Mouse (Mus musculus): ENCODE results near the gene Tenm2.

DNA sequence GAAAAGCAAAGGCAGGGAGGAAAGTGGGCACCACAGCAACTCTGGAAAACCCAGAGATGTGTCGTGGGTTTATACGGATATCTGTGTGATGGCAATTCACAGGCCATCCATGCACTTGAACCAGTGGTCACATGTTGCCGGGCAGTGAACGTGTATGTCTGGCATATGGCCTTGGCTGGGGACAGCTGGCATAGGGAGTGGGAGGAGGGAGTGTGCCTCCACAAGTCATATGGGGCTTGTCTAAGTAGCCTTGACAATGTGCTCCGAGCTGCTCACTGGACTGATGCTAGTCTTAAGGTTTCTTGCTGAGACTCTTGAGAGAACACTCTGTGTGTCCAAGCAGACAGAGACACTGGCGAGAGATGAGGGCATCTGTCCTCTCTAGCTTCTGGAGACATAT is 743.5 kb downstream of the Tenm2 start:
- TF ChIP-seq POLR2A (IDR thresholded peaks at IDR 0.05; ENCODE audit: control insufficient read depth, low read depth, low read length), result no peak
- no peak for TF ChIP-seq CTCF (IDR thresholded peaks at IDR 0.05; ENCODE audit: control insufficient read depth, insufficient read depth, insufficient replicate concordance, low read depth, low read length)

Measured in testis, adult 2 months (tissue).